Mouse (Mus musculus) midbrain, embryonic 12.5 days (tissue): ENCODE measurements around the gene Eml4. TPM values are rescaled to one million over a fixed set of nuclear protein-coding genes. Genes with fewer than 3 reads are reported as not detected.

Experiments used
- ATAC-seq: fragments of 200-750 bp; cut with Nextera tagmentation; 2 replicates; pipeline ENCODE4 v1.8.0; 2017; ENCODE audit warnings: low read depth, moderate TSS enrichment, moderate library complexity; ENCODE audit not compliant: low FRiP score
- H3K27ac ChIP-seq: fragments of 300-500 bp; sonication (generic); replicated peaks from 2 replicates; pipeline ENCODE4 v1.5.1; 2016; ENCODE audit warnings: mild to moderate bottlenecking
- H3K27me3 ChIP-seq: fragments of 300-500 bp; sonication (generic); 2 replicates; pipeline ENCODE4 v1.6.1; 2016; ENCODE audit warnings: mild to moderate bottlenecking
- H3K36me3 ChIP-seq: fragments of 300-500 bp; sonication (generic); 2 replicates; pipeline ENCODE4 v1.6.1; 2016
- H3K4me1 ChIP-seq: fragments of 300-500 bp; sonication (generic); 2 replicates; pipeline ENCODE4 v1.6.1; 2016
- H3K4me2 ChIP-seq: fragments of 300-500 bp; sonication (generic); replicated peaks from 2 replicates; pipeline ENCODE4 v1.6.1; 2016; ENCODE audit warnings: mild to moderate bottlenecking, moderate library complexity
- H3K4me3 ChIP-seq: fragments of 300-500 bp; sonication (generic); 2 replicates; pipeline ENCODE4 v1.5.1; 2016; ENCODE audit warnings: mild to moderate bottlenecking
- H3K9ac ChIP-seq: fragments of 300-500 bp; sonication (generic); replicated peaks from 2 replicates; pipeline ENCODE4 v1.6.1; 2016; ENCODE audit warnings: mild to moderate bottlenecking, moderate library complexity
- H3K9me3 ChIP-seq: fragments of 300-500 bp; sonication (generic); 2 replicates; pipeline ENCODE4 v1.6.1; 2016; ENCODE audit warnings: mild to moderate bottlenecking
- WGBS: fragments of 180-500 bp; shearing (Covaris S2); methylation state at CpG from one replicate; pipeline ENCODE4 v1.1.7; 2016; 5-methylcytosine and 5-hydroxymethylcytosine counted together
- polyA plus RNA-seq: library from polyadenylated mRNA; unstranded; fragments of >200 nt; fragmentation: Nextera tagmentation; extraction: Ambion mirVana; gene quantifications from 2 replicates; pipeline ENCODE4 v1.2.1, GENCODE M21; 2016

The Eml4 gene
- polyA plus RNA-seq, 1 experiment from 2014 or later = 43.4 TPM

DNA sequence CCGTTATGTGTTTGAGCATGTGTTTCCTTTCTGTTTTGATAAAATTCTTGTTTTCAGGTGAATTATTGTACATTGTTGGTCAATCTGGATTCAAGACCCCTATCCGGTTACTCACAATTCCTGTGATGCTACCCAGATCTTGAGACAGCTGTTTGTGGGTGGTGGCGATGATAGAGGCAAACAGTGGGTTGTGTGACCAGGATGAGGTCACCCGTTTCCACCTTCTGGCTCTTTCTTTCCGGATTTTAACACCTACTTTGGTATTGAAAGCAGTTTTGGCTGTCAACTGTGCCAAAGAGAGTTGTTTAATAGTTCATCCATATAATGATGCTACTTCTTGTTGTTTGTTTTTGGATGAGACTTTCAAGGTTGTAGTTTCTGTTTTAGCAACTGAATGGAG lies 16.7 kb downstream of the Eml4 start:
- Histone ChIP-seq H3K9ac (no peak overlapping the region), H3K27me3 (no peaks in the 10 kb centered on the region), H3K4me3 (no peak overlapping the region), H3K36me3 (no peaks in the 10 kb centered on the region), H3K9me3 (no peaks in the 10 kb centered on the region), H3K4me2 (no peak overlapping the region), H3K4me1 (peaks cover 7% of the 10 kb centered on the region; the same call in 1 of the 2 replicates), H3K27ac (no peak overlapping the region)
- 88% methylated on average over 5 of the region's 5 CpGs for WGBS
- no peak for ATAC-seq

DNA sequence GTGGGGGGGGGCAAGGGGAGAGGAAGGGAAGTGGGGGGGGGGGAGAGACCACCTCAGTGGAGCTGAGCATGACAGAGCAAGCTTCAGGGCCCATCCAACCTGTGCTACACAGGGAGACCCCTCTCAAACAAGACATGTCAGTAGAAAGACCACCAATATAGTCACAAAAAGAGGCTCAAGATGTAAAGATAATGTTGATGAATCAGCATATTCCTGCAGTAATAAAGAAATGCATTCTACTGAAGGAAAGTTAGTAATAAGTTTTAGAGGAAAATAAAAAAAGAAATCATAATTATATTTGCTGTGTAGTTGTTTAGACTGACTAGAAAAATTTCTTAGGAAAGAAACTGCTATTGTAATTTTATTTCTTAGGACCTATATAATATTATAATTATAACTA lies 23.4 kb downstream of the Eml4 start:
- Histone ChIP-seq H3K36me3 (no peaks in the 10 kb centered on the region), H3K4me2 (no peak overlapping the region), H3K4me1 (peaks cover 16% of the 10 kb centered on the region), H3K27me3 (no peaks in the 10 kb centered on the region), H3K9ac (no peak overlapping the region), H3K27ac (no peak overlapping the region), H3K9me3 (no peaks in the 10 kb centered on the region), H3K4me3 (no peak overlapping the region)
- ATAC-seq = no peak

DNA sequence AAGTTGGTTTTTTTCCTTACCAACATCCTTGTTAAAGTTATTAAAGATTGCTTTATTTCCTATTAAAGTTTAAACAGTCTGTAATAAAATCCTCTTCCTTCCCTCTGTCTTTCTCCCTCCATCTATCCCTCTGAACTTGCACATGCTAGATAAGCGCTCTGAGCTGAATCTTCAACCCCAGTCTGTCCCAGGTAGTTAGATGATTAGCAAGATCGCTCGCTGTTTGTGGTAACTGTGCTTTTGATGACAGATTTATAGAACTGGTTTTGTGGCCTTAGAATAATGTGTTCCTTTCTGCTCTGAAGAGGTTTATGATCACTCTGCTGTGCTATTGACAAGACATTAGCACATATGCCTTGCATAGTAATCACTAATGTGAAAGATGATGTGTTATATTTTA lies 25.1 kb downstream of the Eml4 start:
- H3K9ac ChIP-seq = no peak overlapping the region
- no peak overlapping the region for H3K4me2 ChIP-seq
- H3K36me3 ChIP-seq = no peaks in the 10 kb centered on the region
- no peak overlapping the region for H3K27ac ChIP-seq
- H3K9me3 ChIP-seq = no peaks in the 10 kb centered on the region
- H3K4me1 ChIP-seq = peaks cover 12% of the 10 kb centered on the region
- no peak for ATAC-seq
- H3K4me3 ChIP-seq = no peak overlapping the region
- H3K27me3 ChIP-seq = no peaks in the 10 kb centered on the region
- 95% methylated on average over 3 of the region's 3 CpGs for WGBS

GRCm38 (mm10) chr17:83376801-83377200 lies 26.1 kb downstream of the Eml4 start:
- H3K27ac ChIP-seq = no peak overlapping the region
- no peak overlapping the region for H3K9ac ChIP-seq
- H3K9me3 ChIP-seq = no peaks in the 10 kb centered on the region
- H3K27me3 ChIP-seq = no peaks in the 10 kb centered on the region
- H3K4me3 ChIP-seq = no peak overlapping the region
- ATAC-seq = no peak
- H3K36me3 ChIP-seq = no peaks in the 10 kb centered on the region
- H3K4me2 ChIP-seq = no peak overlapping the region
- 90% methylated on average over 4 of the region's 4 CpGs for WGBS
- peaks cover 12% of the 10 kb centered on the region for H3K4me1 ChIP-seq

- Histone ChIP-seq H3K9ac (no peak overlapping the region), H3K4me3 (no peak overlapping the region), H3K27ac (peak overlapping the region; percentile 3; the same call in 1 of the 2 replicates)
These were observed 27.2 kb downstream of the Eml4 start for GRCm38 (mm10) chr17:83377755-83378443.

GRCm38 (mm10) chr17:83378444-83378762 lies 27.7 kb downstream of the Eml4 start:
- ATAC-seq = peak; percentile 68
- no peak overlapping the region for H3K9ac ChIP-seq
- H3K27ac ChIP-seq = peak overlapping the region; percentile 3; the same call in 1 of the 2 replicates
- 58% methylated on average over 4 of the region's 4 CpGs for WGBS
- no peaks in the 10 kb centered on the region for H3K36me3 ChIP-seq
- H3K27me3 ChIP-seq = no peaks in the 10 kb centered on the region
- H3K4me3 ChIP-seq = no peak overlapping the region
- H3K4me1 ChIP-seq = peaks cover 12% of the 10 kb centered on the region
- no peaks in the 10 kb centered on the region for H3K9me3 ChIP-seq
- no peak overlapping the region for H3K4me2 ChIP-seq

More at GRCm38 (mm10) chr17:83377755-83378443, 27.2 kb downstream of the Eml4 start:
- H3K4me1 ChIP-seq = peaks cover 12% of the 10 kb centered on the region
- no peaks in the 10 kb centered on the region for H3K27me3 ChIP-seq
- ATAC-seq = peak; percentile 47
- no peaks in the 10 kb centered on the region for H3K36me3 ChIP-seq
- WGBS = 68% methylated on average over 10 of the region's 10 CpGs
- H3K4me2 ChIP-seq = 0 out of 2 replicates have a peak overlapping the region, but pooled peaks have one; percentile 7
- no peaks in the 10 kb centered on the region for H3K9me3 ChIP-seq

- H3K4me2 ChIP-seq = no peak overlapping the region
- no peak overlapping the region for H3K9ac ChIP-seq
- no peaks in the 10 kb centered on the region for H3K9me3 ChIP-seq
- no peak for ATAC-seq
- H3K36me3 ChIP-seq = no peaks in the 10 kb centered on the region
- H3K4me1 ChIP-seq = peaks cover 12% of the 10 kb centered on the region
- no peaks in the 10 kb centered on the region for H3K27me3 ChIP-seq
- H3K4me3 ChIP-seq = no peak overlapping the region
- 91% methylated on average over 2 of the region's 2 CpGs for WGBS
- H3K27ac ChIP-seq = no peak overlapping the region
These were observed 28.6 kb downstream of the Eml4 start for GRCm38 (mm10) chr17:83379366-83379765.

DNA sequence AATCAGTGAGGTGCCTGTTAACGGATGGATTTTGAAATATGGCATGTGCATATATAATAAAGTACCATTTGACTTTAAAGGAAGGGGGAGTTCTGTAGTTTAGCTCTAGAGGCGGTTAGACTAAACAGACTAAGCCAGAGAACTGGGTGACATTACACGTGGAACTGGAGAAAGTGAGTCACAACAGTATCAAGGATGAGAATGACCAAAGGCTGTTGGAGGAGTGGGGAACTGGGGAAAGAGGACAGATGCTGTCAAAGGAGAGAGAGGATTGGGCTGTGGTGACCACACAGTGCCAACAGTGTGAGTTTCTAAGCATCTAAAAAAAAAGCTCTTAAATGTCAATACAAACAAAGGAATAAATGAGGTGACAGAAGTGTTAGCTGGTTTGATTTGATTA lies 29.1 kb downstream of the Eml4 start:
- Histone ChIP-seq H3K4me1 (peaks cover 12% of the 10 kb centered on the region), H3K27me3 (no peaks in the 10 kb centered on the region), H3K4me3 (no peak overlapping the region), H3K27ac (no peak overlapping the region), H3K36me3 (no peaks in the 10 kb centered on the region), H3K9me3 (no peaks in the 10 kb centered on the region), H3K4me2 (no peak overlapping the region), H3K9ac (no peak overlapping the region)
- no peak for ATAC-seq
- 91% methylated on average over 3 of the region's 3 CpGs for WGBS

- 90% methylated on average over 5 of the region's 5 CpGs for WGBS
- Histone ChIP-seq H3K27ac (no peak overlapping the region), H3K4me3 (no peak overlapping the region), H3K9me3 (no peaks in the 10 kb centered on the region), H3K4me2 (no peak overlapping the region), H3K9ac (no peak overlapping the region), H3K36me3 (no peaks in the 10 kb centered on the region), H3K4me1 (peaks cover 11% of the 10 kb centered on the region), H3K27me3 (no peaks in the 10 kb centered on the region)
- no peak for ATAC-seq
These were observed 32.0 kb downstream of the Eml4 start for GRCm38 (mm10) chr17:83382752-83383151.

GRCm38 (mm10) chr17:83384981-83385380 lies 34.2 kb downstream of the Eml4 start:
- ATAC-seq = no peak

DNA sequence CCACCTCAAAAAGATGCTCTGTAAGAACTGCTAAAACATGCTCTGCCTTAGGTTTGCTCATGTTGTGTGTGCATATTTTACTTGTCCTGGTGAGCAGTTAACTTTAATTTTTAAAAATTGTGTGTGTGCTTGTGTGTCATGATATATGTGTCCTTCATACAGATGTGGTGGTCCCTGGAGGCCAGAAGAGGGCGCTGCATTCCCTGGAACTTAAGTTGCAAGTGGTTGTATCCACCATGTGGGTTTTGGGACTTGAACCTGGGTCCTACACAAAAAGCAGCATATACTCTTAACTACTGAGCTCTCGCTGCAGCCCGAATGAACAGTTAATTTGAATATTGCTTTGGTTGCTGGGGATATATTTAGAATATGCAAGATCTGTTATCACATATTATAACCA lies 36.4 kb downstream of the Eml4 start:
- no peaks in the 10 kb centered on the region for H3K27me3 ChIP-seq
- no peaks in the 10 kb centered on the region for H3K9me3 ChIP-seq
- no peak overlapping the region for H3K4me3 ChIP-seq
- H3K27ac ChIP-seq = no peak overlapping the region
- WGBS = 89% methylated on average over 3 of the region's 3 CpGs
- H3K36me3 ChIP-seq = no peaks in the 10 kb centered on the region
- no peak overlapping the region for H3K9ac ChIP-seq
- no peak overlapping the region for H3K4me2 ChIP-seq
- no peaks in the 10 kb centered on the region for H3K4me1 ChIP-seq
- no peak for ATAC-seq

More at GRCm38 (mm10) chr17:83384981-83385380, 34.2 kb downstream of the Eml4 start:
- H3K4me1 ChIP-seq = no peaks in the 10 kb centered on the region
- no peaks in the 10 kb centered on the region for H3K27me3 ChIP-seq
- no peak overlapping the region for H3K27ac ChIP-seq
- H3K4me2 ChIP-seq = no peak overlapping the region
- H3K9me3 ChIP-seq = no peaks in the 10 kb centered on the region
- no peak overlapping the region for H3K9ac ChIP-seq
- H3K4me3 ChIP-seq = no peak overlapping the region
- 97% methylated on average over 2 of the region's 2 CpGs for WGBS
- H3K36me3 ChIP-seq = no peaks in the 10 kb centered on the region

DNA sequence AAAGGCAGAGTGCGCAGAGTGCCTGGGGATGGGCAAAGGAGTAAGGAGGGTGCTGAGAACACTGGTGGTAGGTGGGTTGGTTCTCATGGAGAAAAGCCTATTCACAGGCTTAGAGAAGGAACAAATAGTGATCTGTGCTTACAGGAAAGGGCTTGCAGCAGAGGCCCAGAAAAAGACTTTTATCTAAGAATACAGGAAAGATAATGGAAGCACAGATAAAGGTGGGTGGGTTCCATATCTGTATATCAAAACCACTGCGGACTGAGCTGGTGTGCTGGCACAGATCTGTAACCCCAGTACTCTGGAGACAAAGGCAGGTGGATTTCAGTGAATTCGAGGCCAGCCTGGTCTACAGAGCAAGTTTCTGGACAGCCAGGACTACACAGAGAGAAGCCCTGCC lies 43.3 kb downstream of the Eml4 start:
- H3K4me2 ChIP-seq = no peak overlapping the region
- no peak overlapping the region for H3K4me3 ChIP-seq
- H3K4me1 ChIP-seq = 0 out of 2 replicates have a peak, but pooled peaks cover 6% of the 10 kb centered on the region
- no peaks in the 10 kb centered on the region for H3K27me3 ChIP-seq
- H3K36me3 ChIP-seq = no peaks in the 10 kb centered on the region
- no peak overlapping the region for H3K9ac ChIP-seq
- 93% methylated on average over 3 of the region's 3 CpGs for WGBS
- ATAC-seq = no peak
- H3K27ac ChIP-seq = no peak overlapping the region
- no peaks in the 10 kb centered on the region for H3K9me3 ChIP-seq

GRCm38 (mm10) chr17:83397571-83398100 lies 46.9 kb downstream of the Eml4 start:
- Histone ChIP-seq H3K9me3 (no peaks in the 10 kb centered on the region), H3K4me2 (no peak overlapping the region), H3K27me3 (no peaks in the 10 kb centered on the region), H3K4me1 (0 out of 2 replicates have a peak, but pooled peaks cover 6% of the 10 kb centered on the region), H3K9ac (no peak overlapping the region), H3K36me3 (no peaks in the 10 kb centered on the region), H3K4me3 (no peak overlapping the region), H3K27ac (no peak overlapping the region)
- ATAC-seq = no peak
- 44% methylated on average over 6 of the region's 6 CpGs for WGBS
